Mouse (Mus musculus): Measurements from ENCODE around the gene Sub1. TPM values are rescaled to one million over a fixed set of nuclear protein-coding genes. Genes with fewer than 3 reads are reported as not detected.

The Sub1 gene
- total RNA-seq, 2 experiments from 2014 or later = 336 to 350 TPM

- no peak for DNase-seq (ENCODE audit: low spot score in 2 of 2)
These were observed 27.9 kb downstream of the Sub1 start for GRCm38 (mm10) chr15:11968851-11969250.

- peak in 1 of 2 experiments; percentile 72 for DNase-seq (ENCODE audit: low spot score in 2 of 2)
These were observed 30.4 kb downstream of the Sub1 start for GRCm38 (mm10) chr15:11966367-11966766.

- no peak for DNase-seq (ENCODE audit: low spot score in 2 of 2)
These were observed 31.5 kb downstream of the Sub1 start for GRCm38 (mm10) chr15:11965201-11965845.

GRCm38 (mm10) chr15:11963791-11964525 lies 32.8 kb downstream of the Sub1 start:
- no peak for DNase-seq (ENCODE audit: low spot score in 2 of 2)

- no peak for DNase-seq (ENCODE audit: low spot score in 2 of 2)
These were observed 37.1 kb downstream of the Sub1 start for GRCm38 (mm10) chr15:11959716-11960115.

GRCm38 (mm10) chr15:11956129-11956528 lies 40.7 kb downstream of the Sub1 start:
- DNase-seq (ENCODE audit: low spot score in 2 of 2) = no peak

- no peak for DNase-seq (ENCODE audit: low spot score in 2 of 2)
These were observed 42.6 kb downstream of the Sub1 start for GRCm38 (mm10) chr15:11954190-11954589.

GRCm38 (mm10) chr15:11952159-11952558 lies 44.6 kb downstream of the Sub1 start:
- DNase-seq (ENCODE audit: low spot score in 2 of 2) = no peak

- DNase-seq (ENCODE audit: low spot score in 2 of 2) = no peak
These were observed 45.6 kb downstream of the Sub1 start for GRCm38 (mm10) chr15:11951181-11951580.

GRCm38 (mm10) chr15:11950144-11950543 lies 46.6 kb downstream of the Sub1 start:
- DNase-seq (ENCODE audit: low spot score in 2 of 2) = no peak

GRCm38 (mm10) chr15:11949490-11949889 lies 47.3 kb downstream of the Sub1 start:
- no peak for DNase-seq (ENCODE audit: low spot score in 2 of 2)

GRCm38 (mm10) chr15:11940855-11941254 lies 55.9 kb downstream of the Sub1 start:
- no peak for DNase-seq (ENCODE audit: low spot score in 2 of 2)

Other genes starting within 250 kb of the Sub1 start
- 10 to 100 TPM; 18.4 to 19.2 TPM for gene Npr3, start 89.7 kb downstream of the Sub1 start, total RNA-seq (2021)
- 100 to 1,000 TPM; 354 to 376 TPM for gene Zfr, start 120.8 kb upstream of the Sub1 start, total RNA-seq (2021)
- gene Mtmr12, start 208.0 kb upstream of the Sub1 start, total RNA-seq (2021) = 10 to 100 TPM; 61.3 to 65.7 TPM

Data from layer of hippocampus, adult 18-20 months (tissue).